Mouse (Mus musculus): ENCODE measurements at regions not wholly inside any gene's neighbourhood (a gene's known extent, or its start where the extent isn't known, plus 50 kb on each side); places are given as distances from the start of the nearest gene placed in this dataset.

- ATAC-seq (ENCODE audit: low FRiP score, low TSS enrichment), result no peak
- WGBS, result 80% methylated on average over 8 of the region's 8 CpGs
- H3K36me3 ChIP-seq (ENCODE audit: insufficient read depth, low read length), result no peaks in the 10 kb centered on the region
- no peak overlapping the region for H3K4me3 ChIP-seq (ENCODE audit: low read length)
- H3K9me3 ChIP-seq (ENCODE audit: low read length), result peaks cover 4% of the 10 kb centered on the region
- no peak overlapping the region for H3K4me2 ChIP-seq (replicated peaks; ENCODE audit: low read depth, low read length)
- H3K4me1 ChIP-seq (ENCODE audit: insufficient read depth, low read length), result 0 out of 2 replicates have a peak, but pooled peaks cover 3% of the 10 kb centered on the region
- no peak overlapping the region for H3K9ac ChIP-seq (replicated peaks; ENCODE audit: low read length)
- H3K27me3 ChIP-seq (ENCODE audit: insufficient read depth, low read length), result no peaks in the 10 kb centered on the region
- no peak overlapping the region for H3K27ac ChIP-seq (ENCODE audit: low read length)
Observed at GRCm38 (mm10) chr7:34558615-34559343, 97.8 kb downstream of the Kctd15 start.

DNA sequence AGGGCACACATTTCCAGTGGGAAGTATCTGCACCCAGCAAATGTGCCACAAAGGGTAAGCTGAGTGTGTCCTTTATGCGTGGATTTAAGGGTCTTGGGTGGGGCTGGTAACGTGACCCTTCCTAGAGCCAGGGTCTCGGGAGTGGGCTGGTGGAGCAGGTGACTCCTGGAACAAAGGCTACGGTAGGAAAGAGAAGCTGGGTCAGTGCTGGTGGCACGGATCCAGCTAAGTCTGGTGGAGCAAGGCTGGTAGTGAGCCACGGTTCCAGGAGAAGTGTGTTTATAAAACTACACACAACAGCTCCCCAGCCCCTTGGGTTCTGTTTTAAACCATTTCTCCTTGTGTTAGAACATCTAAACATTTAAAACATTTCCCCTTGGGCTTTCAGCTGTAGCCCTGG, 101.3 kb downstream of the Kctd15 start:
- ATAC-seq (ENCODE audit: low FRiP score, low TSS enrichment), result no peak

DNA sequence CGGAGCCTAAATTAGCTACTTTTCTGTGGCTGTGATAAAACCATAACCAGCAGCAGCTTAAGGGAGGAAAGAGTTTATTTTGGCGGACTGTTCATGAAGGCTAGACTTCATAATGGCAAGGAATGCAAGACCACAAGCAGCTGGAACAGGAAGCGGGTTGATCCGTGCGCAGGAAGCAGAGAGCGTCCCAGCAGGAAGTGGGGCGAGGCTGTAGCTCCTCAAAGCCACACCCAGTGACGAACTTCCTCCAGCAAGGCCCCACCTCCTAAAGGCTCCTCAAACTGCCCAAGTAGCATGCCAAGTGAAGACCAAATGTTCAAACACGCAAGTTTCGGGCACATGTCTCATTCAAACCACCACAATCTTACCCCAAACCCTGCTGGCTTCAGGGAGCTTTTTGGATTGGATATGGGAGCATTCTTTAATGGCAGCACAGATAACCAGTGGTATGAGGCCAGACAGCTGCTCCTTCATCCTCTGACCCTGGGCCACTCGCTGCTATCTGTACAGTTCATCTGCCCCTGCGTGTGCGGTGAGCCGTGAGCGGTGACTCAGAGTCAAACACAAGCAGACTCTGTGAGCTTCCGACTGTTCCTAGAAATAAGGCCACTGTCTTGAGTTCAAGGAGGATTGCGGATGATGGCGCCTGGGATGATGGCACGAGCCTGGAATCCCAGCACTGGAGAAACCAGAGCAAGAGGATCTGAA, 109.8 kb downstream of the Kctd15 start:
- H3K36me3 ChIP-seq (ENCODE audit: insufficient read depth, low read length), result no peaks in the 10 kb centered on the region
- H3K9ac ChIP-seq (replicated peaks; ENCODE audit: low read length), result no peak overlapping the region
- WGBS, result 70% methylated on average over 19 of the region's 19 CpGs
- H3K4me2 ChIP-seq (replicated peaks; ENCODE audit: low read depth, low read length), result no peak overlapping the region
- peaks cover 6% of the 10 kb centered on the region; the same call in 1 of the 2 replicates for H3K4me1 ChIP-seq (ENCODE audit: insufficient read depth, low read length)
- no peaks in the 10 kb centered on the region for H3K27me3 ChIP-seq (ENCODE audit: insufficient read depth, low read length)
- H3K9me3 ChIP-seq (ENCODE audit: low read length), result peaks cover 4% of the 10 kb centered on the region; the same call in 1 of the 2 replicates
- ATAC-seq (ENCODE audit: low FRiP score, low TSS enrichment), result no peak
- no peak overlapping the region for H3K4me3 ChIP-seq (ENCODE audit: low read length)
- no peak overlapping the region for H3K27ac ChIP-seq (ENCODE audit: low read length)

More for the DNA sequence above, 101.3 kb downstream of the Kctd15 start:
- Histone ChIP-seq H3K9ac (replicated peaks; ENCODE audit: low read length) (no peak overlapping the region), H3K9me3 (ENCODE audit: low read length) (peaks cover 4% of the 10 kb centered on the region), H3K27ac (ENCODE audit: low read length) (no peak overlapping the region), H3K4me1 (ENCODE audit: insufficient read depth, low read length) (0 out of 2 replicates have a peak, but pooled peaks cover 3% of the 10 kb centered on the region), H3K4me3 (ENCODE audit: low read length) (no peak overlapping the region), H3K4me2 (replicated peaks; ENCODE audit: low read depth, low read length) (no peak overlapping the region), H3K36me3 (ENCODE audit: insufficient read depth, low read length) (no peaks in the 10 kb centered on the region), H3K27me3 (ENCODE audit: insufficient read depth, low read length) (no peaks in the 10 kb centered on the region)
- WGBS, result 57% methylated on average over 6 of the region's 6 CpGs

GRCm38 (mm10) chr7:34545906-34546305, 110.6 kb downstream of the Kctd15 start:
- H3K9ac ChIP-seq (replicated peaks; ENCODE audit: low read length), result no peak overlapping the region
- H3K9me3 ChIP-seq (ENCODE audit: low read length), result peaks cover 4% of the 10 kb centered on the region; the same call in 1 of the 2 replicates
- no peak overlapping the region for H3K4me2 ChIP-seq (replicated peaks; ENCODE audit: low read depth, low read length)
- 91% methylated on average over 11 of the region's 11 CpGs for WGBS
- H3K36me3 ChIP-seq (ENCODE audit: insufficient read depth, low read length), result no peaks in the 10 kb centered on the region
- H3K27me3 ChIP-seq (ENCODE audit: insufficient read depth, low read length), result no peaks in the 10 kb centered on the region
- no peak overlapping the region for H3K4me3 ChIP-seq (ENCODE audit: low read length)
- no peak overlapping the region for H3K27ac ChIP-seq (ENCODE audit: low read length)
- H3K4me1 ChIP-seq (ENCODE audit: insufficient read depth, low read length), result peaks cover 6% of the 10 kb centered on the region; the same call in 1 of the 2 replicates
- no peak for ATAC-seq (ENCODE audit: low FRiP score, low TSS enrichment)

DNA sequence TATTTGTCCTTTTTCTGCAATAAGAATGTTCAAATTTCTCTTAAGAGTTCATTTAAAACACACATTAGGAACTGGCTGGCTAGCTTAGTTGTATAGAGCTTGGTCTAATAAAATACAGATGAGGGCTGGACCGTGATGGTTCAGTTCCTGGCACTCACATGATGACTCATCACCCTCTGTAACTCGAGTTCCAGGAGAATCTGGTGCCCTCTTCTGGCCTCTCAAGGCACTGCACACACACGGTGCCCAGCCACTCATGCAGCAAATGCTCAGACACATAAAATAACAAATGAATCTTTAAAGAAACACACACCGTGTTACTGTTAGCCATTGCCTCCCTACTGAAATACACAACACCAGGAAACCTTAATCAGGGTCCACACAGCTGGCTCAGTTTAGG, 114.6 kb downstream of the Kctd15 start:
- no peak for ATAC-seq (ENCODE audit: low FRiP score, low TSS enrichment)
- H3K9me3 ChIP-seq (ENCODE audit: low read length), result peaks cover 4% of the 10 kb centered on the region; the same call in 1 of the 2 replicates
- no peaks in the 10 kb centered on the region for H3K27me3 ChIP-seq (ENCODE audit: insufficient read depth, low read length)
- no peak overlapping the region for H3K9ac ChIP-seq (replicated peaks; ENCODE audit: low read length)
- 78% methylated on average over 4 of the region's 4 CpGs for WGBS
- H3K4me1 ChIP-seq (ENCODE audit: insufficient read depth, low read length), result peaks cover 4% of the 10 kb centered on the region; the same call in 1 of the 2 replicates
- no peak overlapping the region for H3K27ac ChIP-seq (ENCODE audit: low read length)
- no peaks in the 10 kb centered on the region for H3K36me3 ChIP-seq (ENCODE audit: insufficient read depth, low read length)
- H3K4me3 ChIP-seq (ENCODE audit: low read length), result no peak overlapping the region
- H3K4me2 ChIP-seq (replicated peaks; ENCODE audit: low read depth, low read length), result no peak overlapping the region

DNA sequence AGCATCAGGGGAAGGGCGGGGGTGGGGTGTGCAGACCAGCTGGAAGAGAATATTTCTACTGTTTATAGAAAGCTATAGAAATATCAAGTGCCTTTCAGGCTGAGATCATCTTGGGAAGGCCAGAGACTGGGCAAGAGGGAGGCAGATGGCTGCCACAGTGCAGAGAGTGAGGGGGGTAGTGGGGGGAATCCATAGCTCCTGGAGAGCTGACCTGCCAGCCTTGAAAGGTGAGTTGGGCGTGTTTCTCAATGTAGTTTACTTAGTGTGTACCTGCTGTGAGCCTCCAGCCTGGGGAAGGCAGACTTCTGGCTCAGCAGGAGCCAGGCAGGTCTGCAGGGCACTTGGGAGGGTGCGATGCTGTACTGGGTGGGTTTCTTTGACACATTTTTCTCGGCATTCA, 115.5 kb downstream of the Kctd15 start:
- H3K4me1 ChIP-seq (ENCODE audit: insufficient read depth, low read length), result no peaks in the 10 kb centered on the region
- WGBS, result 83% methylated on average over 4 of the region's 4 CpGs
- ATAC-seq (ENCODE audit: low FRiP score, low TSS enrichment), result no peak

DNA sequence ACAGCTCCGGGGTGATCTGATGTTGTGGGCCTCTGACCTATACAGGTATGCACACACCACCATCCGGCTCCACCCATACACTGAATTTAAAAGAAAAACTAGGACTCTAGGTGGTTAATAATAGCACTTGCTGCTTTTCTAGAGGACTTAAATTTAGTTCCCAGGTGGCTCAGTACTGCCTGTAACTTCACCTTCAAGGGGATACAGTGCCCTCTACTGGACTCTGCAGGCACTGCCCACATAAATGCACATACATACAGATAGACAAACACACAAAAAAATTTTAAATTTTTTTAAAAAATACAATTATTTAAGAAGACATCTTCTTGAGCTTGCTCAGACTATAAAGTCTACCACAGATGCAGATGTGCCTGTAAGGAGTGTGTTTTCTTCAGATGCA, 116.7 kb downstream of the Kctd15 start:
- no peaks in the 10 kb centered on the region for H3K4me1 ChIP-seq (ENCODE audit: insufficient read depth, low read length)
- WGBS, result 88% methylated on average over 2 of the region's 2 CpGs
- no peak overlapping the region for H3K27ac ChIP-seq (ENCODE audit: low read length)
- H3K27me3 ChIP-seq (ENCODE audit: insufficient read depth, low read length), result no peaks in the 10 kb centered on the region
- no peak for ATAC-seq (ENCODE audit: low FRiP score, low TSS enrichment)
- H3K9ac ChIP-seq (replicated peaks; ENCODE audit: low read length), result no peak overlapping the region
- H3K4me3 ChIP-seq (ENCODE audit: low read length), result no peak overlapping the region
- peaks cover 4% of the 10 kb centered on the region; the same call in 1 of the 2 replicates for H3K9me3 ChIP-seq (ENCODE audit: low read length)
- no peak overlapping the region for H3K4me2 ChIP-seq (replicated peaks; ENCODE audit: low read depth, low read length)
- no peaks in the 10 kb centered on the region for H3K36me3 ChIP-seq (ENCODE audit: insufficient read depth, low read length)

More for the DNA sequence above, 115.5 kb downstream of the Kctd15 start:
- H3K27ac ChIP-seq (ENCODE audit: low read length), result no peak overlapping the region
- peaks cover 4% of the 10 kb centered on the region; the same call in 1 of the 2 replicates for H3K9me3 ChIP-seq (ENCODE audit: low read length)
- no peaks in the 10 kb centered on the region for H3K36me3 ChIP-seq (ENCODE audit: insufficient read depth, low read length)
- H3K4me3 ChIP-seq (ENCODE audit: low read length), result no peak overlapping the region
- H3K27me3 ChIP-seq (ENCODE audit: insufficient read depth, low read length), result no peaks in the 10 kb centered on the region
- H3K9ac ChIP-seq (replicated peaks; ENCODE audit: low read length), result no peak overlapping the region
- no peak overlapping the region for H3K4me2 ChIP-seq (replicated peaks; ENCODE audit: low read depth, low read length)

- Histone ChIP-seq H3K9ac (replicated peaks; ENCODE audit: low read length) (no peak overlapping the region), H3K36me3 (ENCODE audit: insufficient read depth, low read length) (no peaks in the 10 kb centered on the region), H3K27ac (ENCODE audit: low read length) (no peak overlapping the region), H3K9me3 (ENCODE audit: low read length) (peaks cover 4% of the 10 kb centered on the region; the same call in 1 of the 2 replicates), H3K4me2 (replicated peaks; ENCODE audit: low read depth, low read length) (no peak overlapping the region), H3K27me3 (ENCODE audit: insufficient read depth, low read length) (no peaks in the 10 kb centered on the region), H3K4me1 (ENCODE audit: insufficient read depth, low read length) (no peaks in the 10 kb centered on the region), H3K4me3 (ENCODE audit: low read length) (no peak overlapping the region)
- 80% methylated on average over 20 of the region's 20 CpGs for WGBS
- ATAC-seq (ENCODE audit: low FRiP score, low TSS enrichment), result no peak
Observed at GRCm38 (mm10) chr7:34538310-34539055, 118.0 kb downstream of the Kctd15 start.

DNA sequence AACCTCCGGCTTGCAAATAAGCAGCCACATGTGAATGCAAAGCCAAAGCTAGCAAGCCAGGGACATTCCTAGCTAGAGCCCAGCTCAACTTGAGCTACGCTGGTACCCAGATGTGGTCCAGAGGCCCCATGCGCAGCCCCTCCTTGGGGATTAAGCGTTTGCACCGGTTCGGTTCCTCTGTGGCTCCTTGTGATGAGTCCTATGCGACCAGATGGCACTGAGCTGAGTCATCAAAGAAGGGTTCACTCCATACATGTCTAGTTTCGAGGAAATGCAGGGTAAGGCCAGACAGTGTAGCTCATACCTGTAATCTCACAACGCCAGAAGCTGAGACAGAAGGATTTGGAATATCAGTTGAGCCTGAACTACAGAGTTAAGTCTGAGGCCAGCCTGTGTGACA, 119.4 kb downstream of the Kctd15 start:
- Histone ChIP-seq H3K9me3 (ENCODE audit: low read length) (peaks cover 4% of the 10 kb centered on the region; the same call in 1 of the 2 replicates), H3K36me3 (ENCODE audit: insufficient read depth, low read length) (no peaks in the 10 kb centered on the region), H3K27me3 (ENCODE audit: insufficient read depth, low read length) (no peaks in the 10 kb centered on the region), H3K4me1 (ENCODE audit: insufficient read depth, low read length) (no peaks in the 10 kb centered on the region), H3K4me2 (replicated peaks; ENCODE audit: low read depth, low read length) (no peak overlapping the region), H3K4me3 (ENCODE audit: low read length) (no peak overlapping the region), H3K27ac (ENCODE audit: low read length) (no peak overlapping the region), H3K9ac (replicated peaks; ENCODE audit: low read length) (no peak overlapping the region)
- 83% methylated on average over 9 of the region's 9 CpGs for WGBS
- no peak for ATAC-seq (ENCODE audit: low FRiP score, low TSS enrichment)

Measured in kidney, embryonic 16.5 days (tissue).